In the genomic region with DNA sequence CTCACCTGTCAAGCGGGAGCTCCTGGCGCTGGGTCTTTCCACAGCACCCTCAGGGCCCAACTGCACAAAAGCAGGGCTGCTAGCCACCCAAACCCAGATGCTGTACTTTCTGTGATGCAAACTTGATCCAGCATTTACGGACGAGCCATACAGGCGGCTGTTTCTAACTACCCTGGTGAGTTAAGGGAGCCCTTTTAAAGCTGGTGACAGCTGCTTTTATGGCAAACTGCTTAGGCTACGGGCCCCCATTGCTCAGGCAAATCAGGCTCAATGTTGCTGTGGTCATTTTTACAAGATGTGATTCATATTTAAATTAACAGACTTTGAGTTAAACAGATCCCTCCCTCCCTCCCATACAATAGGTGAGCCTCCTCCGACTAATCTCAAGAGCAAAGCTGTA, we compare ENCODE assay signal across 24 mouse cellular contexts.
DNase-seq lines count a peak whose midpoint lies in the region; ATAC-seq and TF ChIP-seq lines count a peak whose summit lies in the region.
"Had no signal": no experiment of that assay in that cellular context is flagged by ENCODE, and none has a peak within 500 bp of the region (broad histone marks: within the 10 kb centered on the region; RNA-seq: fewer than 3 reads in every experiment).

No protein-coding gene starts in this region.

- no peaks in the 10 kb centered on the region for H3K27me3 ChIP-seq in forebrain, embryonic 10.5 days (ENCODE audit: poor library complexity, severe bottlenecking)
- H3K27me3 ChIP-seq in forebrain, postnatal 0 days (ENCODE audit: insufficient read depth, low read length), result no peaks in the 10 kb centered on the region
- no peaks in the 10 kb centered on the region for H3K27me3 ChIP-seq in heart, adult 2 months (ENCODE audit: control insufficient read depth, insufficient read depth, low read length)
- H3K27me3 ChIP-seq in limb, embryonic 12.5 days, result no peaks in the 10 kb centered on the region
- H3K27me3 ChIP-seq in limb, embryonic 10.5 days (ENCODE audit: low read depth, poor library complexity, severe bottlenecking), result no peaks in the 10 kb centered on the region
- H3K27me3 ChIP-seq: heart, embryonic 15.5 days; hindbrain, embryonic 15.5 days had no signal

- TF ChIP-seq EP300 in heart, adult 2 months (IDR thresholded peaks at IDR 0.05; ENCODE audit: insufficient read depth, low read depth, low read length), result no peak

- no peak for TF ChIP-seq POLR2A in heart, adult 2 months (IDR thresholded peaks at IDR 0.05; ENCODE audit: insufficient read depth, low read depth, low read length)
- no peak for TF ChIP-seq POLR2A in brain, embryonic 14.5 days (IDR thresholded peaks at IDR 0.05; ENCODE audit: borderline replicate concordance, extremely low read depth, insufficient read depth, insufficient read length, poor library complexity, severe bottlenecking)

- no peak overlapping the region for H3K9ac ChIP-seq in forebrain, postnatal 0 days
- H3K9ac ChIP-seq in heart, adult 2 months (ENCODE audit: low read depth, low read length), result no peak overlapping the region
- H3K9ac ChIP-seq in limb, embryonic 12.5 days (replicated peaks), result no peak overlapping the region
- H3K9ac ChIP-seq: heart, embryonic 15.5 days; hindbrain, embryonic 15.5 days had no signal

- 0 out of 2 replicates have a peak overlapping the region, but pooled peaks have one; percentile 37 for H3K27ac ChIP-seq in forebrain, embryonic 10.5 days
- no peak overlapping the region for H3K27ac ChIP-seq in forebrain, postnatal 0 days (ENCODE audit: low read depth, low read length)
- H3K27ac ChIP-seq in heart, adult 2 months, result no peak overlapping the region
- H3K27ac ChIP-seq in limb, embryonic 12.5 days, result peak overlapping the region; percentile 5; the same call in 1 of the 2 replicates
- no peak overlapping the region for H3K27ac ChIP-seq in limb, embryonic 10.5 days
- H3K27ac ChIP-seq: gastrocnemius, adult 2 months; heart, embryonic 15.5 days; hindbrain, embryonic 15.5 days had no signal

- no peak for TF ChIP-seq CTCF in forebrain, postnatal 0 days (IDR thresholded peaks at IDR 0.05; ENCODE audit: low read depth)
- no peak for TF ChIP-seq CTCF in heart, adult 2 months (IDR thresholded peaks at IDR 0.05)
- no peak for TF ChIP-seq CTCF in brain, embryonic 14.5 days (IDR thresholded peaks at IDR 0.05; ENCODE audit: borderline replicate concordance, extremely low read depth, insufficient read depth, insufficient read length)

- WGBS in forebrain, embryonic 10.5 days, result 72% methylated on average over 7 of the region's 7 CpGs
- 34% methylated on average over 7 of the region's 7 CpGs for WGBS in forebrain, postnatal 0 days
- 96% methylated on average over 7 of the region's 7 CpGs for WGBS in heart, adult 2 months
- 61% methylated on average over 7 of the region's 7 CpGs for WGBS in limb, embryonic 12.5 days
- WGBS in limb, embryonic 10.5 days, result 82% methylated on average over 7 of the region's 7 CpGs

- no peaks in the 10 kb centered on the region for H3K9me3 ChIP-seq in forebrain, embryonic 10.5 days
- H3K9me3 ChIP-seq in forebrain, postnatal 0 days (ENCODE audit: low read length), result no peaks in the 10 kb centered on the region
- H3K9me3 ChIP-seq in limb, embryonic 12.5 days, result no peaks in the 10 kb centered on the region
- H3K9me3 ChIP-seq in limb, embryonic 10.5 days (replicated peaks), result no peaks in the 10 kb centered on the region
- H3K9me3 ChIP-seq: heart, embryonic 15.5 days; hindbrain, embryonic 15.5 days had no signal

- DNase-seq in forebrain, embryonic 10.5 days (ENCODE audit: extremely low spot score, low spot score), result no peak
- no peak for DNase-seq in forebrain, postnatal 0 days
- DNase-seq in heart, adult 11 months, result peak; percentile 27
- no peak for DNase-seq in heart, adult 2 months
- DNase-seq in limb, embryonic 10.5 days (ENCODE audit: low spot score), result no peak
- DNase-seq in brain, embryonic 14.5 days (ENCODE audit: low read depth), result peak; percentile 53
- DNase-seq in spleen, postnatal 4 days (ENCODE audit: low spot score in 2 of 2), result no peak
- DNase-seq: adrenal gland, adult 8-10 months; adrenal gland, postnatal 25 days; cerebellum, adult 18-20 months; cerebellum, adult 9-10 months; cerebellum, postnatal 14 days; gastrocnemius, adult 2 months; gastrocnemius, postnatal 14 days; heart, adult 18-20 months; heart, postnatal 10 days; heart, postnatal 36 days had no signal

- intact Hi-C loops in heart, adult 2 months (cut with DNase I), result loop anchor here (5.0 kb wide), 1 partner anchor 151 kb away; a partner anchor contains a TSS

- H3K4me1 ChIP-seq in forebrain, embryonic 10.5 days, result peaks cover 10% of the 10 kb centered on the region
- H3K4me1 ChIP-seq in forebrain, postnatal 0 days (ENCODE audit: insufficient read depth), result 0 out of 2 replicates have a peak, but pooled peaks cover 4% of the 10 kb centered on the region
- peaks cover 7% of the 10 kb centered on the region for H3K4me1 ChIP-seq in heart, adult 2 months (ENCODE audit: control insufficient read depth, insufficient read depth, low read length)
- peaks cover 5% of the 10 kb centered on the region; the same call in 1 of the 2 replicates for H3K4me1 ChIP-seq in limb, embryonic 12.5 days (replicated peaks)
- H3K4me1 ChIP-seq in limb, embryonic 10.5 days, result no peaks in the 10 kb centered on the region

- no peaks in the 10 kb centered on the region for H3K79me2 ChIP-seq in heart, adult 2 months (replicated peaks; ENCODE audit: control insufficient read depth, insufficient read depth, low read length)

- H3K4me3 ChIP-seq in forebrain, embryonic 10.5 days, result no peak overlapping the region
- H3K4me3 ChIP-seq in forebrain, postnatal 0 days (ENCODE audit: low read depth, low read length), result no peak overlapping the region
- H3K4me3 ChIP-seq in heart, adult 2 months, result no peak overlapping the region
- H3K4me3 ChIP-seq in limb, embryonic 12.5 days (replicated peaks), result no peak overlapping the region
- H3K4me3 ChIP-seq in limb, embryonic 10.5 days, result no peak overlapping the region
- H3K4me3 ChIP-seq: gastrocnemius, adult 2 months; heart, embryonic 15.5 days; hindbrain, embryonic 15.5 days had no signal

- H3K4me2 ChIP-seq in forebrain, postnatal 0 days (ENCODE audit: low read depth), result no peak overlapping the region
- no peak overlapping the region for H3K4me2 ChIP-seq in limb, embryonic 12.5 days
- H3K4me2 ChIP-seq: heart, embryonic 11.5 days; heart, embryonic 15.5 days; hindbrain, embryonic 15.5 days had no signal

- H3K36me3 ChIP-seq in forebrain, embryonic 10.5 days (replicated peaks), result no peaks in the 10 kb centered on the region
- H3K36me3 ChIP-seq in forebrain, postnatal 0 days (ENCODE audit: insufficient read depth), result no peaks in the 10 kb centered on the region
- H3K36me3 ChIP-seq in heart, adult 2 months (ENCODE audit: control insufficient read depth, insufficient read depth, low read length), result no peaks in the 10 kb centered on the region
- H3K36me3 ChIP-seq in limb, embryonic 12.5 days, result no peaks in the 10 kb centered on the region; the same call in 1 of the 2 replicates
- no peaks in the 10 kb centered on the region for H3K36me3 ChIP-seq in limb, embryonic 10.5 days
- H3K36me3 ChIP-seq: heart, embryonic 15.5 days; hindbrain, embryonic 15.5 days had no signal

- ATAC-seq in forebrain, postnatal 0 days, result no peak
- ATAC-seq in limb, embryonic 12.5 days (ENCODE audit: insufficient number of reproducible peaks, insufficient read depth, low FRiP score, low TSS enrichment, low read depth), result no peak
- ATAC-seq: activated CD4-positive, CD25-positive, alpha-beta regulatory T cell, adult 4 months; forebrain, embryonic 16.5 days; intestine, postnatal 0 days had no signal

Comparison
In these comparisons a context has a peak if more than half of its experiments do, and no peak if none do; other contexts are left out.
1. DNase-seq: peak in heart, adult 11 months (single experiment) and brain, embryonic 14.5 days (single experiment); none in forebrain, embryonic 10.5 days (single experiment), forebrain, postnatal 0 days (single experiment), heart, adult 2 months (0 of 2), limb, embryonic 10.5 days (single experiment) and spleen, postnatal 4 days (0 of 2).
2. H3K27ac ChIP-seq: peak in forebrain, embryonic 10.5 days (single experiment) and limb, embryonic 12.5 days (single experiment); none in forebrain, postnatal 0 days (single experiment), heart, adult 2 months (single experiment) and limb, embryonic 10.5 days (single experiment).